Mouse (Mus musculus): Measurements from ENCODE around the gene Cst9. TPM values are rescaled to one million over a fixed set of nuclear protein-coding genes. Genes with fewer than 3 reads are reported as not detected.

Cst9 gene
- not detected in 2 replicates for polyA plus RNA-seq (2015; fragmentation: Nextera tagmentation; extraction: Ambion mirVana)

GRCm38 (mm10) chr2:148834912-148835311, at the start of gene Cst9:
Gene Cst9 (plus strand): TSS chr2:148835147.

GRCm38 (mm10) chr2:148789142-148789541, 45.8 kb upstream of the Cst9 start, which contains the start of gene Cst12:
Gene Cst12 (plus strand): TSS chr2:148789361.

GRCm38 (mm10) chr2:148798485-148798884, 36.5 kb upstream of the Cst9 start, which contains the start of gene Cst8:
Gene Cst8 (plus strand): TSS chr2:148798785.

GRCm38 (mm10) chr2:148819909-148820308, 15.0 kb upstream of the Cst9 start, which contains the start of gene Cst13:
Gene Cst13 (plus strand): TSS chr2:148820081.

GRCm38 (mm10) chr2:148864966-148865365, 30.0 kb downstream of the Cst9 start, which contains the start of gene 9230104L09Rik:
Gene 9230104L09Rik (minus strand): TSS chr2:148865038.

GRCm38 (mm10) chr2:148875335-148875811, 40.4 kb downstream of the Cst9 start, which contains the start of gene Cst3:
Gene Cst3 (minus strand): TSS chr2:148875692.

Other genes starting within 250 kb of the Cst9 start
- 20.2 and 27.2 TPM in 2 replicates for gene Nxt1, start 162.5 kb upstream of the Cst9 start, polyA plus RNA-seq (2015; fragmentation: Nextera tagmentation; extraction: Ambion mirVana)
- 14.8 and 15.2 TPM in 2 replicates for gene Gzf1, start 154.1 kb upstream of the Cst9 start, polyA plus RNA-seq (2015; fragmentation: Nextera tagmentation; extraction: Ambion mirVana)
- 2.8 and 4.0 TPM in 2 replicates for gene Napb, start 102.7 kb upstream of the Cst9 start, polyA plus RNA-seq (2015; fragmentation: Nextera tagmentation; extraction: Ambion mirVana)
- not detected in 2 replicates for gene Cstl1, start 84.8 kb upstream of the Cst9 start, polyA plus RNA-seq (2015; fragmentation: Nextera tagmentation; extraction: Ambion mirVana)
- not detected in 2 replicates for gene Cst11, start 63.6 kb upstream of the Cst9 start, polyA plus RNA-seq (2015; fragmentation: Nextera tagmentation; extraction: Ambion mirVana)
- not detected in 2 replicates for gene 8030411F24Rik, start 53.1 kb upstream of the Cst9 start, polyA plus RNA-seq (2015; fragmentation: Nextera tagmentation; extraction: Ambion mirVana)
- not detected in 2 replicates for gene Cst12, start 45.8 kb upstream of the Cst9 start, polyA plus RNA-seq (2015; fragmentation: Nextera tagmentation; extraction: Ambion mirVana)
- not detected in 2 replicates for gene Cst8, start 36.4 kb upstream of the Cst9 start, polyA plus RNA-seq (2015; fragmentation: Nextera tagmentation; extraction: Ambion mirVana)
- gene Cst13, start 15.1 kb upstream of the Cst9 start, polyA plus RNA-seq (2015; fragmentation: Nextera tagmentation; extraction: Ambion mirVana) = not detected in 2 replicates
- not detected in 2 replicates for gene 9230104L09Rik, start 29.9 kb downstream of the Cst9 start, polyA plus RNA-seq (2015; fragmentation: Nextera tagmentation; extraction: Ambion mirVana)
- gene Cst3, start 40.5 kb downstream of the Cst9 start, polyA plus RNA-seq (2015; fragmentation: Nextera tagmentation; extraction: Ambion mirVana) = 550 and 551 TPM in 2 replicates
- gene Gm1330, start 168.1 kb downstream of the Cst9 start, polyA plus RNA-seq (2015; fragmentation: Nextera tagmentation; extraction: Ambion mirVana) = not detected in 2 replicates
- gene Gm10750, start 182.1 kb downstream of the Cst9 start, polyA plus RNA-seq (2015; fragmentation: Nextera tagmentation; extraction: Ambion mirVana) = not detected in 2 replicates